Mouse (Mus musculus) midbrain, postnatal 0 days (tissue): ENCODE results near the gene Gm17267. TPM values are rescaled to one million over a fixed set of nuclear protein-coding genes. Genes with fewer than 3 reads are reported as not detected.
"Not testable (repeated sequence)": the region's sequence is repeated elsewhere in the genome, so short reads cannot be mapped to it uniquely, and the experiment has no call there.

Source experiments
- ATAC-seq: fragments of 200-750 bp; cut with Nextera tagmentation; 2 replicates; pipeline ENCODE4 v1.8.0; 2017; ENCODE audit warnings: moderate number of reproducible peaks, mild to moderate bottlenecking, moderate TSS enrichment, moderate library complexity; ENCODE audit not compliant: low FRiP score
- DNase-seq: peaks from one replicate; pipeline ENCODE4 v3.0.0-alpha.2; 2015; ENCODE audit warnings: low spot score
- H3K27ac ChIP-seq: fragments of 300-500 bp; sonication (generic); 2 replicates; pipeline ENCODE4 v1.5.1; 2014; ENCODE audit warnings: low read depth, mild to moderate bottlenecking, low read length, mixed read lengths
- H3K27me3 ChIP-seq: fragments of 300-500 bp; sonication (generic); 2 replicates; pipeline ENCODE4 v1.6.1; 2014; ENCODE audit warnings: low read length, control low read depth, mixed read lengths; ENCODE audit not compliant: insufficient read depth
- H3K36me3 ChIP-seq: fragments of 300-500 bp; sonication (generic); 2 replicates; pipeline ENCODE4 v1.6.1; 2014; ENCODE audit warnings: low read length, control low read depth, mixed read lengths; ENCODE audit not compliant: insufficient read depth
- H3K4me1 ChIP-seq: fragments of 300-500 bp; sonication (generic); 2 replicates; pipeline ENCODE4 v1.6.1; 2014; ENCODE audit warnings: mild to moderate bottlenecking, control low read depth, antibody characterized with exemption, low read length, mixed read lengths; ENCODE audit not compliant: insufficient read depth
- H3K4me2 ChIP-seq: fragments of 300-500 bp; sonication (generic); 2 replicates; pipeline ENCODE4 v1.6.1; 2014; ENCODE audit warnings: low read depth, mild to moderate bottlenecking, low read length, mixed read lengths; ENCODE audit not compliant: poor library complexity, severe bottlenecking
- H3K4me3 ChIP-seq: fragments of 300-500 bp; sonication (generic); 2 replicates; pipeline ENCODE4 v1.5.1; 2014; ENCODE audit warnings: low read depth, mild to moderate bottlenecking, low read length, moderate library complexity
- H3K9ac ChIP-seq: fragments of 300-500 bp; sonication (generic); replicated peaks from 2 replicates; pipeline ENCODE4 v1.6.1; 2014; ENCODE audit warnings: mild to moderate bottlenecking, low read length, moderate library complexity, mixed read lengths; ENCODE audit not compliant: poor library complexity, severe bottlenecking
- H3K9me3 ChIP-seq: fragments of 300-500 bp; sonication (generic); 2 replicates; pipeline ENCODE4 v1.6.1; 2016; ENCODE audit warnings: low read length, control low read depth
- WGBS: fragments of 180-500 bp; shearing (Covaris S2); extraction: QIAGEN DNeasy Blood & Tissue Kit; methylation state at CpG from one replicate; pipeline ENCODE4 v1.1.7; 2014; 5-methylcytosine and 5-hydroxymethylcytosine counted together
- polyA plus RNA-seq: library from polyadenylated mRNA; unstranded; fragments of >200 nt; fragmentation: Nextera tagmentation; extraction: Ambion mirVana; gene quantifications from 2 replicates; pipeline ENCODE4 v1.2.1, GENCODE M21; 2015
- total RNA-seq: library from RNA; depleted of rRNA; stranded (reverse); fragments of >200 nt; gene quantifications from 2 replicates; pipeline ENCODE4 v1.2.3, GENCODE M21; 2014; rRNA removed

Gm17267 gene
- total RNA-seq = not detected in 2 replicates
- polyA plus RNA-seq = not detected in 2 replicates

DNA sequence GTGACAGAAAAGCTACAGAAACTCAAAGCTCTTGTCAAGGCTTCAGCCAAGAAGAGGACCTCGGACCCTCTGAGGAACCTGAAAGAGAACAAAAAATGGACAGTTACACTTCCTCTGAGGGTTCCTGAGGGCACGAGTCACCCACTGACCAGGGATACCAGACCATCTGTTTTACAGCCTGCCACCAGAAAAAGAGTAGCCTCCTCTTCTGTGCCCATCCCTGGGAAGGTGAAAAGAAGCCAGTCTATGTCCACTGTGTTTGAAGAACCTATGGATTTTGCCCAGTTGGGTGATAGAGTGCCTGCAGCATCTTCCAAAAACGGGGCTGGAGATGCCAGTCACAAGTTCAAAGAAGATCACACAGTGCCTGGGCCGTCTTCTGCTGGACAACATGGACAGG lies at the start of gene Gm17267:
Gene Gm17267 (plus strand): TSS at position 301 of the 400 bp plus-strand sequence.
- not testable (repeated sequence) for H3K4me2 ChIP-seq, H3K9ac ChIP-seq, ATAC-seq, H3K4me1 ChIP-seq, H3K36me3 ChIP-seq, DNase-seq, H3K27me3 ChIP-seq, H3K27ac ChIP-seq, H3K9me3 ChIP-seq, H3K4me3 ChIP-seq
- no CpG with 5 or more reads among the region's 4 CpGs for WGBS
